9 mouse cellular contexts compared by ENCODE assay signal in genomic region chr2:84476131-84476530, GRCm38 (mm10). TPM values are rescaled to one million over a fixed set of nuclear protein-coding genes. Genes with fewer than 3 reads are reported as not detected.
DNase-seq lines count a peak whose midpoint lies in the region; ATAC-seq and TF ChIP-seq lines count a peak whose summit lies in the region.
"Had no signal": no experiment of that assay in that cellular context is flagged by ENCODE, and none has a peak within 500 bp of the region (broad histone marks: within the 10 kb centered on the region; RNA-seq: fewer than 3 reads in every experiment).

No protein-coding gene starts in this region.

- no peaks in the 10 kb centered on the region for H3K27me3 ChIP-seq in liver, adult 2 months (ENCODE audit: control insufficient read depth, insufficient read depth, low read length)
- no peaks in the 10 kb centered on the region for H3K27me3 ChIP-seq in embryonic facial prominence, embryonic 11.5 days (ENCODE audit: control insufficient read depth, insufficient read depth, low read length)
- H3K27me3 ChIP-seq in hindbrain, embryonic 11.5 days (ENCODE audit: control insufficient read depth, insufficient read depth, low read length): no peaks in the 10 kb centered on the region
- H3K27me3 ChIP-seq in liver, postnatal 0 days (ENCODE audit: insufficient read depth, low read length): no peaks in the 10 kb centered on the region

- H3K36me3 ChIP-seq in liver, adult 2 months (ENCODE audit: control insufficient read depth, insufficient read depth, low read length): no peaks in the 10 kb centered on the region
- no peaks in the 10 kb centered on the region for H3K36me3 ChIP-seq in embryonic facial prominence, embryonic 11.5 days (replicated peaks; ENCODE audit: control insufficient read depth, insufficient read depth, low read depth, low read length)
- no peaks in the 10 kb centered on the region for H3K36me3 ChIP-seq in hindbrain, embryonic 11.5 days (ENCODE audit: control insufficient read depth, insufficient read depth, low read length)
- no peaks in the 10 kb centered on the region for H3K36me3 ChIP-seq in liver, postnatal 0 days (replicated peaks; ENCODE audit: insufficient read depth, low read length)

- H3K9me3 ChIP-seq in embryonic facial prominence, embryonic 11.5 days (replicated peaks; ENCODE audit: control insufficient read depth, low read length): no peaks in the 10 kb centered on the region
- H3K9me3 ChIP-seq in hindbrain, embryonic 11.5 days (ENCODE audit: control insufficient read depth, low read length): no peaks in the 10 kb centered on the region
- no peaks in the 10 kb centered on the region for H3K9me3 ChIP-seq in liver, postnatal 0 days (ENCODE audit: low read length)

- TF ChIP-seq POLR2A in liver, adult 2 months (IDR thresholded peaks at IDR 0.05; ENCODE audit: extremely low read depth, insufficient read depth, low read length): no peak

- peak overlapping the region; percentile 41 for H3K27ac ChIP-seq in liver, adult 2 months (replicated peaks; ENCODE audit: insufficient read depth, low read depth, low read length)
- H3K27ac ChIP-seq in embryonic facial prominence, embryonic 11.5 days (replicated peaks; ENCODE audit: low read depth, low read length): no peak overlapping the region
- H3K27ac ChIP-seq in hindbrain, embryonic 11.5 days (ENCODE audit: low read depth, low read length): no peak overlapping the region
- peak overlapping the region; percentile 2; the same call in 1 of the 2 replicates for H3K27ac ChIP-seq in liver, postnatal 0 days (ENCODE audit: low read depth)

- no peak for ATAC-seq in embryonic facial prominence, embryonic 11.5 days (replicated peaks; ENCODE audit: insufficient number of reproducible peaks, low FRiP score, low TSS enrichment, low read depth)
- no peak for ATAC-seq in hindbrain, embryonic 11.5 days (ENCODE audit: low FRiP score)
- peak; percentile 39; the same call in 1 of the 2 replicates for ATAC-seq in liver, postnatal 0 days
- no peak for ATAC-seq in monocyte, adult 5-6 weeks (replicated peaks; ENCODE audit: insufficient number of reproducible peaks, low FRiP score, low TSS enrichment, poor library complexity, severe bottlenecking)

- H3K4me1 ChIP-seq in liver, adult 2 months (ENCODE audit: control insufficient read depth, insufficient read depth, low read length): peaks cover 2% of the 10 kb centered on the region; the same call in 1 of the 2 replicates
- no peaks in the 10 kb centered on the region for H3K4me1 ChIP-seq in embryonic facial prominence, embryonic 11.5 days (ENCODE audit: control insufficient read depth, insufficient read depth, low read length)
- H3K4me1 ChIP-seq in hindbrain, embryonic 11.5 days (replicated peaks; ENCODE audit: control insufficient read depth, insufficient read depth, low read length): no peaks in the 10 kb centered on the region; the same call in 1 of the 2 replicates
- no peaks in the 10 kb centered on the region for H3K4me1 ChIP-seq in liver, postnatal 0 days (ENCODE audit: insufficient read depth)

- H3K79me2 ChIP-seq in liver, adult 2 months (ENCODE audit: control insufficient read depth, insufficient read depth, low read length): no peaks in the 10 kb centered on the region

- TF ChIP-seq CTCF in liver, adult 2 months (IDR thresholded peaks at IDR 0.05; ENCODE audit: low read depth, low read length): no peak
- TF ChIP-seq CTCF in liver, postnatal 0 days (IDR thresholded peaks at IDR 0.05; ENCODE audit: low read depth): no peak

- H3K4me2 ChIP-seq in embryonic facial prominence, embryonic 11.5 days (ENCODE audit: low read depth, low read length): peak overlapping the region; percentile 7; the same call in 1 of the 2 replicates
- H3K4me2 ChIP-seq in hindbrain, embryonic 11.5 days (replicated peaks; ENCODE audit: low read depth, low read length): no peak overlapping the region
- H3K4me2 ChIP-seq in liver, postnatal 0 days (ENCODE audit: low read depth, low read length): peak overlapping the region; percentile 60

- no peak for DNase-seq in liver, adult 2 months (ENCODE audit: extremely low read depth, low read depth, low spot score)
- DNase-seq in liver: no peak
- no peak for DNase-seq in embryonic facial prominence, embryonic 11.5 days (ENCODE audit: low spot score)
- no peak for DNase-seq in hindbrain, embryonic 11.5 days (ENCODE audit: low spot score)
- no peak for DNase-seq in liver, postnatal 0 days
- no peak for DNase-seq in frontal cortex, postnatal 25 days (ENCODE audit: low spot score in 2 of 2)
- DNase-seq in kidney, postnatal 14 days: no peak
- DNase-seq: kidney, adult 11 months had no signal

- H3K4me3 ChIP-seq in liver, adult 2 months (ENCODE audit: insufficient read depth, low read depth, low read length): peak overlapping the region; percentile 49
- no peak overlapping the region; the same call in 1 of the 2 replicates for H3K4me3 ChIP-seq in embryonic facial prominence, embryonic 11.5 days (ENCODE audit: low read depth, low read length)
- 0 out of 2 replicates have a peak overlapping the region, but pooled peaks have one; percentile 10 for H3K4me3 ChIP-seq in hindbrain, embryonic 11.5 days (ENCODE audit: low read depth, low read length)
- peak overlapping the region; percentile 31 for H3K4me3 ChIP-seq in liver, postnatal 0 days (ENCODE audit: low read depth, low read length)

- H3K9ac ChIP-seq in liver, adult 2 months (ENCODE audit: low read depth, low read length): peak overlapping the region; percentile 49; the same call in 1 of the 2 replicates
- H3K9ac ChIP-seq in embryonic facial prominence, embryonic 11.5 days (replicated peaks; ENCODE audit: low read length): no peak overlapping the region
- H3K9ac ChIP-seq in hindbrain, embryonic 11.5 days (ENCODE audit: low read depth, low read length): no peak overlapping the region
- H3K9ac ChIP-seq in liver, postnatal 0 days (replicated peaks): no peak overlapping the region

- 39% methylated on average over 3 of the region's 3 CpGs for WGBS in liver, adult 2 months
- WGBS in embryonic facial prominence, embryonic 11.5 days: 53% methylated on average over 3 of the region's 3 CpGs
- WGBS in hindbrain, embryonic 11.5 days: 64% methylated on average over 3 of the region's 3 CpGs
- WGBS in liver, postnatal 0 days (ENCODE audit: insufficient replicate concordance): 20% methylated on average over 2 of the region's 3 CpGs

- no peak for TF ChIP-seq EP300 in liver, postnatal 0 days (IDR thresholded peaks at IDR 0.05; ENCODE audit: low read depth)

RNA-seq across cellular contexts. Expression of gene Tfpi, which starts 0.4 kb away (rescaled TPM):
- 6.6 and 9.6 TPM in 2 replicates for total RNA-seq in liver, adult 2 months (2014; rRNA removed)
- polyA plus RNA-seq in liver, adult 2 months (2012; rRNA removed): 0.91 and 1.2 TPM in 2 replicates
- 20.8 and 23.1 TPM in 2 replicates for polyA plus RNA-seq in embryonic facial prominence, embryonic 11.5 days (2014; fragmentation: Nextera tagmentation; extraction: Ambion mirVana)
- polyA plus RNA-seq in hindbrain, embryonic 11.5 days (2014; fragmentation: Nextera tagmentation; extraction: Ambion mirVana): 21.8 TPM in 2 replicates
- polyA plus RNA-seq in liver, postnatal 0 days (2015; fragmentation: Nextera tagmentation; extraction: Ambion mirVana): 12.2 and 15.2 TPM in 2 replicates
- 2.2 to 4.7 TPM (median 4.2 TPM) in 3 replicates for total RNA-seq in monocyte, adult 5-6 weeks (2017)

RNA-seq across cellular contexts. Expression of gene Calcrl, which starts 50.9 kb away (rescaled TPM):
- total RNA-seq in liver, adult 2 months (2014; rRNA removed): 28.5 and 31.3 TPM in 2 replicates
- polyA plus RNA-seq in liver, adult 2 months (2012; rRNA removed): 3.7 and 7.5 TPM in 2 replicates
- 23.9 and 24.2 TPM in 2 replicates for polyA plus RNA-seq in embryonic facial prominence, embryonic 11.5 days (2014; fragmentation: Nextera tagmentation; extraction: Ambion mirVana)
- 17.7 and 18.5 TPM in 2 replicates for polyA plus RNA-seq in hindbrain, embryonic 11.5 days (2014; fragmentation: Nextera tagmentation; extraction: Ambion mirVana)
- polyA plus RNA-seq in liver, postnatal 0 days (2015; fragmentation: Nextera tagmentation; extraction: Ambion mirVana): 9.4 and 12.8 TPM in 2 replicates
- 29.0 to 40.3 TPM (median 31.7 TPM) in 3 replicates for total RNA-seq in monocyte, adult 5-6 weeks (2017)

Comparison
In these comparisons a context has a peak if more than half of its experiments do, and no peak if none do; other contexts are left out.
1. H3K27ac ChIP-seq: peak in liver, adult 2 months (single experiment) and liver, postnatal 0 days (single experiment); none in embryonic facial prominence, embryonic 11.5 days (single experiment) and hindbrain, embryonic 11.5 days (single experiment).